Mouse (Mus musculus): ENCODE results near the gene D3Ertd254e. TPM values are rescaled to one million over a fixed set of nuclear protein-coding genes. Genes with fewer than 3 reads are reported as not detected.

Gene D3Ertd254e
- polyA plus RNA-seq, 1 experiment, result 0.02 TPM

GRCm38 (mm10) chr3:36207520-36208264, 56.9 kb downstream of the D3Ertd254e start:
- Histone ChIP-seq H3K27me3 (ENCODE audit: control insufficient read depth) (no peaks in the 10 kb centered on the region), H3K36me3 (ENCODE audit: control insufficient read depth) (no peaks in the 10 kb centered on the region), H3K9me3 (ENCODE audit: control insufficient read depth, low read length) (no peaks in the 10 kb centered on the region), H3K4me3 (replicated peaks) (no peak overlapping the region), H3K4me1 (ENCODE audit: control insufficient read depth) (no peaks in the 10 kb centered on the region)
- TF ChIP-seq TAL1 (IDR thresholded peaks at IDR 0.05; ENCODE audit: low read length) (no peak), GATA1 (IDR thresholded peaks at IDR 0.05; ENCODE audit: low read length) (no peak)

GRCm38 (mm10) chr3:36209776-36210555, 59.1 kb downstream of the D3Ertd254e start:
- Histone ChIP-seq H3K9me3 (ENCODE audit: control insufficient read depth, low read length) (no peaks in the 10 kb centered on the region), H3K27me3 (ENCODE audit: control insufficient read depth) (no peaks in the 10 kb centered on the region), H3K36me3 (ENCODE audit: control insufficient read depth) (no peaks in the 10 kb centered on the region), H3K4me1 (ENCODE audit: control insufficient read depth) (no peaks in the 10 kb centered on the region), H3K4me3 (replicated peaks) (no peak overlapping the region)
- TF ChIP-seq GATA1 (IDR thresholded peaks at IDR 0.05; ENCODE audit: low read length), result no peak
- no peak for TF ChIP-seq TAL1 (IDR thresholded peaks at IDR 0.05; ENCODE audit: low read length)

GRCm38 (mm10) chr3:36210939-36211338, 60.1 kb downstream of the D3Ertd254e start:
- H3K27me3 ChIP-seq (ENCODE audit: control insufficient read depth), result no peaks in the 10 kb centered on the region
- TF ChIP-seq TAL1 (IDR thresholded peaks at IDR 0.05; ENCODE audit: low read length) (no peak), GATA1 (IDR thresholded peaks at IDR 0.05; ENCODE audit: low read length) (no peak)
- no peak overlapping the region for H3K4me3 ChIP-seq (replicated peaks)
- H3K4me1 ChIP-seq (ENCODE audit: control insufficient read depth), result no peaks in the 10 kb centered on the region
- no peaks in the 10 kb centered on the region for H3K36me3 ChIP-seq (ENCODE audit: control insufficient read depth)
- no peaks in the 10 kb centered on the region for H3K9me3 ChIP-seq (ENCODE audit: control insufficient read depth, low read length)

GRCm38 (mm10) chr3:36212758-36213157, 61.9 kb downstream of the D3Ertd254e start:
- TF ChIP-seq GATA1 (IDR thresholded peaks at IDR 0.05; ENCODE audit: low read length) (no peak), TAL1 (IDR thresholded peaks at IDR 0.05; ENCODE audit: low read length) (no peak)

More at GRCm38 (mm10) chr3:36212758-36213157, 61.9 kb downstream of the D3Ertd254e start:
- Histone ChIP-seq H3K4me3 (replicated peaks) (no peak overlapping the region), H3K36me3 (ENCODE audit: control insufficient read depth) (no peaks in the 10 kb centered on the region), H3K4me1 (ENCODE audit: control insufficient read depth) (no peaks in the 10 kb centered on the region), H3K9me3 (ENCODE audit: control insufficient read depth, low read length) (no peaks in the 10 kb centered on the region), H3K27me3 (ENCODE audit: control insufficient read depth) (no peaks in the 10 kb centered on the region)

Other genes with a start within 250 kb of the D3Ertd254e start
- 0.67 and 0.95 TPM in 2 replicates for gene Dcun1d1, start 213.6 kb upstream of the D3Ertd254e start, polyA plus RNA-seq (2012)
- 0.04 and 0.05 TPM in 2 replicates for gene Mccc1, start 150.3 kb upstream of the D3Ertd254e start, polyA plus RNA-seq (2012)
- 0.01 TPM in 1 of 2 replicates, not detected in the other for gene Ccdc144b, start 97.5 kb upstream of the D3Ertd254e start, polyA plus RNA-seq (2012)
- 0.24 and 0.29 TPM in 2 replicates for gene Acad9, start 85.0 kb upstream of the D3Ertd254e start, polyA plus RNA-seq (2012)
- gene Qrfpr, start 71.3 kb downstream of the D3Ertd254e start, polyA plus RNA-seq (2012), result not detected in 2 replicates

Data from erythroblast, embryonic 14.5 days (primary cell).